Mouse (Mus musculus): Measurements from ENCODE around the gene Spata13. TPM values are rescaled to one million over a fixed set of nuclear protein-coding genes. Genes with fewer than 3 reads are reported as not detected.

The Spata13 gene
- polyA plus RNA-seq, 1 experiment: 1.2 TPM

DNA sequence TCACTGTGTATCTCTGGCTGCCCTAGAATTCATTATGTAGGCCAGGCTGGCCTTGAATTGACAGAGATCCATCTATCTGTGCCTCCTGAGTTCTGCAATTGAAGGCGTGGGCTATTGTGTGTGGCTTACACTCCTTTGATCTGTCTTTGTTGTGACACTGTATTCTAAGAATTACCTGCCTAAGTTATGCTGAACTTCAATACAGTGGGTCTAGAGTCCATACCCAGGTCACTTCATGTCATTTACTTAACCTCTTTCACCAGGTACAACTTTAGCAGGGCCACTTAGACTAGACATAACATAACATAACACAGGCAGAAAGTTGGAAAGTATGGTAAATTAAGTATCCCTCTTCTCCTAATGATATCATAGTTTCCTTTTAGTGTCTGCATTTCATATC, 15.2 kb downstream of the Spata13 start:
- peaks cover 6% of the 10 kb centered on the region for H3K27me3 ChIP-seq (ENCODE audit: control insufficient read depth, insufficient read depth, insufficient read length)
- H3K4me3 ChIP-seq: no peak overlapping the region
- H3K36me3 ChIP-seq (ENCODE audit: control insufficient read depth, insufficient read depth): no peaks in the 10 kb centered on the region
- H3K4me2 ChIP-seq (ENCODE audit: low read depth): no peak overlapping the region
- TF ChIP-seq TCF3 (IDR thresholded peaks at IDR 0.05; ENCODE audit: insufficient read length, low read depth) (no peak), MAX (IDR thresholded peaks at IDR 0.05; ENCODE audit: low read depth) (no peak), E2F4 (IDR thresholded peaks at IDR 0.05; ENCODE audit: insufficient read depth) (no peak), TCF12 (IDR thresholded peaks at IDR 0.05; ENCODE audit: insufficient read depth, poor library complexity, severe bottlenecking) (no peak), MYOG (IDR thresholded peaks at IDR 0.05; ENCODE audit: control insufficient read depth in 1 of 3, insufficient read depth in 1 of 3, insufficient read length in 2 of 3, low read depth in 2 of 3) (no peak), POLR2A (IDR thresholded peaks at IDR 0.05; ENCODE audit: insufficient read length, low read depth) (no peak), USF1 (IDR thresholded peaks at IDR 0.05; ENCODE audit: low read depth) (no peak), CEBPB (IDR thresholded peaks at IDR 0.05; ENCODE audit: insufficient read depth, poor library complexity, severe bottlenecking) (no peak), SRF (IDR thresholded peaks at IDR 0.05; ENCODE audit: control insufficient read depth, insufficient read length, low read depth) (no peak), REST (IDR thresholded peaks at IDR 0.05; ENCODE audit: insufficient read depth, insufficient read length) (no peak), MYOD1 (IDR thresholded peaks at IDR 0.05; ENCODE audit: control insufficient read depth in 1 of 3, insufficient read length in 2 of 3, low read depth in 2 of 3) (no peak), POLR2AphosphoS2 (IDR thresholded peaks at IDR 0.05; ENCODE audit: insufficient read length, low read depth) (no peak)
- H3ac ChIP-seq (ENCODE audit: control insufficient read depth, insufficient read length): no peak overlapping the region
- no peaks in the 10 kb centered on the region for H3K79me2 ChIP-seq (ENCODE audit: control insufficient read depth, insufficient read depth)

DNA sequence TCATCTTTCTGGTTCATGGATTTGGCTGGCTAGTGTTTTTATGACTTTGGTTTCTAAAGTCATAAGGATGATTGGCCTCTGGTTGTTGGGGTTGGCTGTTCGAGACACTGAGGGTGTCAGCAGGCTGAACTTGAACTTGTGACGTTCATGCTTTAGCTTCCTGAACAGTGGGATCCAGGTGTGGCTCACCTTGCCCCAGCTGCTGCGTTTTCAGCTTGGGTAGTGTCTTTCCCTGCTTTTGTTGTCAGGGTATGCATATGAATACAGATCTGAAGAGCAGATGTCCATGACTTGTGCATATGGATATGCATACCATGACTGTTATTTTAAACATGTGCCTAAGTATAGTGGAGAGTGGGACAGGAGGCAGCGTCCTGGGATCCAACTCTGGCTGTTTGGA, 19.4 kb downstream of the Spata13 start:
- no peak for TF ChIP-seq POLR2A (IDR thresholded peaks at IDR 0.05; ENCODE audit: insufficient read length, low read depth)
- no peak for TF ChIP-seq CEBPB (IDR thresholded peaks at IDR 0.05; ENCODE audit: insufficient read depth, poor library complexity, severe bottlenecking)
- TF ChIP-seq TCF12 (IDR thresholded peaks at IDR 0.05; ENCODE audit: insufficient read depth, poor library complexity, severe bottlenecking): no peak
- no peak for TF ChIP-seq TCF3 (IDR thresholded peaks at IDR 0.05; ENCODE audit: insufficient read length, low read depth)
- TF ChIP-seq POLR2AphosphoS2 (IDR thresholded peaks at IDR 0.05; ENCODE audit: insufficient read length, low read depth): no peak
- no peak for TF ChIP-seq MYOD1 (IDR thresholded peaks at IDR 0.05; ENCODE audit: control insufficient read depth in 1 of 3, insufficient read length in 2 of 3, low read depth in 2 of 3)
- TF ChIP-seq MAX (IDR thresholded peaks at IDR 0.05; ENCODE audit: low read depth): no peak
- no peak for TF ChIP-seq USF1 (IDR thresholded peaks at IDR 0.05; ENCODE audit: low read depth)
- no peak for TF ChIP-seq E2F4 (IDR thresholded peaks at IDR 0.05; ENCODE audit: insufficient read depth)
- TF ChIP-seq REST (IDR thresholded peaks at IDR 0.05; ENCODE audit: insufficient read depth, insufficient read length): no peak
- TF ChIP-seq MYOG (IDR thresholded peaks at IDR 0.05; ENCODE audit: control insufficient read depth in 1 of 3, insufficient read depth in 1 of 3, insufficient read length in 2 of 3, low read depth in 2 of 3): no peak
- TF ChIP-seq SRF (IDR thresholded peaks at IDR 0.05; ENCODE audit: control insufficient read depth, insufficient read length, low read depth): no peak

DNA sequence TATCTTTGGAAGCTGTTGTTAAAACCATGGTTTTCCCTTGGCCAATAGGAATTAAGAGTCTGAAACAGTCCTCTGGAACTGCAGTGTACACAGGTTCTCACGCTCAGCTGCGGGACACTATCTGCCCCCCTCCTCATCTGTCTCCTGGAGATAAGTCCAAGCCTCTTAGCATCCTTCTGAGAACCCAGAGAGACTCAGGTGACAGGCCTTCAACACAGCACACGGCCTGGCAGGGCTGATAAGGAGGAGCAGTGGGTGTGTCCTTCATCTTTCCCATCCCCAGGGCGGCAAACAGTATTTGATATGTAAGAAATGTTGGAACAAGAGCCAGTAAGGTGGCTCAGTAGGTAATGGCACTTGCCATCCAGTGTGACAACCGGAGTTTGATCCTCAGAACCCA, 20.2 kb downstream of the Spata13 start:
- Histone ChIP-seq H3K4me2 (ENCODE audit: low read depth) (no peak overlapping the region), H3K4me3 (no peak overlapping the region), H3ac (ENCODE audit: control insufficient read depth, insufficient read length) (no peak overlapping the region), H3K36me3 (ENCODE audit: control insufficient read depth, insufficient read depth) (no peaks in the 10 kb centered on the region), H3K27me3 (ENCODE audit: control insufficient read depth, insufficient read depth, insufficient read length) (peaks cover 15% of the 10 kb centered on the region), H3K79me2 (ENCODE audit: control insufficient read depth, insufficient read depth) (no peaks in the 10 kb centered on the region)
- no peak for TF ChIP-seq TCF12 (IDR thresholded peaks at IDR 0.05; ENCODE audit: insufficient read depth, poor library complexity, severe bottlenecking)
- TF ChIP-seq MYOD1 (IDR thresholded peaks at IDR 0.05; ENCODE audit: control insufficient read depth in 1 of 3, insufficient read length in 2 of 3, low read depth in 2 of 3): no peak
- TF ChIP-seq E2F4 (IDR thresholded peaks at IDR 0.05; ENCODE audit: insufficient read depth): no peak
- TF ChIP-seq SRF (IDR thresholded peaks at IDR 0.05; ENCODE audit: control insufficient read depth, insufficient read length, low read depth): no peak
- TF ChIP-seq USF1 (IDR thresholded peaks at IDR 0.05; ENCODE audit: low read depth): no peak
- no peak for TF ChIP-seq POLR2AphosphoS2 (IDR thresholded peaks at IDR 0.05; ENCODE audit: insufficient read length, low read depth)
- TF ChIP-seq TCF3 (IDR thresholded peaks at IDR 0.05; ENCODE audit: insufficient read length, low read depth): no peak
- TF ChIP-seq MYOG (IDR thresholded peaks at IDR 0.05; ENCODE audit: control insufficient read depth in 1 of 3, insufficient read depth in 1 of 3, insufficient read length in 2 of 3, low read depth in 2 of 3): no peak
- no peak for TF ChIP-seq POLR2A (IDR thresholded peaks at IDR 0.05; ENCODE audit: insufficient read length, low read depth)
- TF ChIP-seq REST (IDR thresholded peaks at IDR 0.05; ENCODE audit: insufficient read depth, insufficient read length): no peak

More for the DNA sequence above, 19.4 kb downstream of the Spata13 start:
- no peaks in the 10 kb centered on the region for H3K36me3 ChIP-seq (ENCODE audit: control insufficient read depth, insufficient read depth)
- no peak overlapping the region for H3K4me3 ChIP-seq
- no peak overlapping the region for H3K4me2 ChIP-seq (ENCODE audit: low read depth)
- H3K27me3 ChIP-seq (ENCODE audit: control insufficient read depth, insufficient read depth, insufficient read length): peaks cover 15% of the 10 kb centered on the region
- H3ac ChIP-seq (ENCODE audit: control insufficient read depth, insufficient read length): no peak overlapping the region
- H3K79me2 ChIP-seq (ENCODE audit: control insufficient read depth, insufficient read depth): no peaks in the 10 kb centered on the region

DNA sequence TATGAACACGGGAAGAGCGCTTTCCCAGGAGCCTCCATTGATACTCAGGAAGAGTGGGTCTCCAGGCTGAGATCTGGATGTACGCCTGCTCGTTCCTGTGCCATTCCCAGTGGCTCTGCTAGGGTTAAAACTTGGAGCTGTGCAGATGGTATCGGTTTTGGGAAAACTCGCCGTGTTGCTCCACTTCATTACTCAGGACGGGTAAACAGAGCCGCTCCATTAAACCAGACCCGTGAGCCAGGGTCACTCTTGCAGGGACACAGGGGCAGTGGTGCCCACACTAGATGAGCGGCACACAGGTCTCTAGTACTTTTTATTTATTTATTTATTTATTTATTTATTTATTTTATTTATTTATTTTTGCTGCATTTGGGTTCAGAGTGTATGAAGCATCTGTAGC, 20.9 kb downstream of the Spata13 start:
- no peak overlapping the region for H3ac ChIP-seq (ENCODE audit: control insufficient read depth, insufficient read length)

DNA sequence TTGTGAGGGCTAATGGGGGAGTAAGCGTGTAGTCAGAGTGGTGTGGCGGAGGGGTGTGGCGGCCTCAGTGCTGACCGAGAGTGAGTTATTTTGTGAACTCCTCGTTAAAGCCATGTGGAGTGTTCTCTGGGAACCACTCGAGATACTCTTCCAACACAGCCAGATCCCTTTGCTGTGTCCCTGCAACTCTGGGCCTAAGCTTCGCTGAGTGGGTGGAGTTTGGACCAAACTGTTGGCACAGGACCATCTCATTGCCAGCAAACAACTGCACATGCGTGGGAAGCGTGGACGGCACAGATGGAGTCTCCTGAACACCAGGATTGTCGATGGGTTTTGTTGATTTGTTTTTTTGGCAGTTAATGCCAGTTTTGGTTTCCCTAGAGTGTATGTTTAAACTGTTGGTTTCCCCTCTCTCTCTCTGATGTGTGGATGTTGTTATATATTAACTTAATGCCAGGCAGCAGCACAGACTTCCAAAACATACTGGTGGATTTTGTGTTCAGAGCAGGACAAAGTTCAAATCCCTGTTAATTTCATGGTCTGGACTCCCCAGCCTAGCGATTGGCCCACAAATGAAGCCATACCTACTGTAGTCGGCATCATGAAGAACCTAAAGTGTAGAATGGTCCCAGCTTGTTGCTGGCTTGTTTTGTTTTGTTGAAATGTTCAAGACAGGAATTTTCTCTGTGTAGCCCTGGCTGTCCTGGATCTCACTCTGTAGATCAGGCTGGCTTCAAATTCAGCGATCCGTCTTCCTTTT, 22.3 kb downstream of the Spata13 start:
- Histone ChIP-seq H3K79me2 (ENCODE audit: control insufficient read depth, insufficient read depth) (no peaks in the 10 kb centered on the region), H3ac (ENCODE audit: control insufficient read depth, insufficient read length) (no peak overlapping the region), H3K36me3 (ENCODE audit: control insufficient read depth, insufficient read depth) (no peaks in the 10 kb centered on the region), H3K4me3 (no peak overlapping the region), H3K4me2 (ENCODE audit: low read depth) (no peak overlapping the region), H3K27me3 (ENCODE audit: control insufficient read depth, insufficient read depth, insufficient read length) (peaks cover 9% of the 10 kb centered on the region)
- TF ChIP-seq MYOG (IDR thresholded peaks at IDR 0.05; ENCODE audit: control insufficient read depth in 1 of 3, insufficient read depth in 1 of 3, insufficient read length in 2 of 3, low read depth in 2 of 3) (no peak), SRF (IDR thresholded peaks at IDR 0.05; ENCODE audit: control insufficient read depth, insufficient read length, low read depth) (no peak), USF1 (IDR thresholded peaks at IDR 0.05; ENCODE audit: low read depth) (no peak), CEBPB (IDR thresholded peaks at IDR 0.05; ENCODE audit: insufficient read depth, poor library complexity, severe bottlenecking) (no peak), POLR2AphosphoS2 (IDR thresholded peaks at IDR 0.05; ENCODE audit: insufficient read length, low read depth) (no peak), E2F4 (IDR thresholded peaks at IDR 0.05; ENCODE audit: insufficient read depth) (no peak), TCF3 (IDR thresholded peaks at IDR 0.05; ENCODE audit: insufficient read length, low read depth) (no peak), MAX (IDR thresholded peaks at IDR 0.05; ENCODE audit: low read depth) (no peak), TCF12 (IDR thresholded peaks at IDR 0.05; ENCODE audit: insufficient read depth, poor library complexity, severe bottlenecking) (no peak), MYOD1 (IDR thresholded peaks at IDR 0.05; ENCODE audit: control insufficient read depth in 1 of 3, insufficient read length in 2 of 3, low read depth in 2 of 3) (no peak), REST (IDR thresholded peaks at IDR 0.05; ENCODE audit: insufficient read depth, insufficient read length) (no peak), POLR2A (IDR thresholded peaks at IDR 0.05; ENCODE audit: insufficient read length, low read depth) (no peak)

More for the DNA sequence above, 20.9 kb downstream of the Spata13 start:
- Histone ChIP-seq H3K36me3 (ENCODE audit: control insufficient read depth, insufficient read depth) (no peaks in the 10 kb centered on the region), H3K4me2 (ENCODE audit: low read depth) (no peak overlapping the region), H3K79me2 (ENCODE audit: control insufficient read depth, insufficient read depth) (no peaks in the 10 kb centered on the region), H3K4me3 (no peak overlapping the region), H3K27me3 (ENCODE audit: control insufficient read depth, insufficient read depth, insufficient read length) (peaks cover 15% of the 10 kb centered on the region)
- no peak for TF ChIP-seq USF1 (IDR thresholded peaks at IDR 0.05; ENCODE audit: low read depth)
